Mouse (Mus musculus) lung, embryonic 15.5 days (tissue): ENCODE data around the gene Scgb1b27. TPM values are rescaled to one million over a fixed set of nuclear protein-coding genes. Genes with fewer than 3 reads are reported as not detected.
"Not testable (repeated sequence)": the region's sequence is repeated elsewhere in the genome, so short reads cannot be mapped to it uniquely, and the experiment has no call there.

Experiments used
- ATAC-seq: fragments of 200-750 bp; cut with Nextera tagmentation; 2 replicates; pipeline ENCODE4 v1.8.0; 2017; ENCODE audit warnings: moderate number of reproducible peaks, borderline replicate concordance; ENCODE audit not compliant: low FRiP score, low TSS enrichment; ENCODE audit errors: extremely low read depth
- H3K27ac ChIP-seq: fragments of 300-500 bp; sonication (generic); 2 replicates; pipeline ENCODE4 v1.5.1; 2015; ENCODE audit warnings: moderate library complexity, mild to moderate bottlenecking, inconsistent platforms
- H3K27me3 ChIP-seq: fragments of 300-500 bp; sonication (generic); 2 replicates; pipeline ENCODE4 v1.6.1; 2015; ENCODE audit warnings: inconsistent platforms
- H3K36me3 ChIP-seq: fragments of 300-500 bp; sonication (generic); 2 replicates; pipeline ENCODE4 v1.6.1; 2015; ENCODE audit warnings: inconsistent platforms
- H3K4me1 ChIP-seq: fragments of 300-500 bp; sonication (generic); 2 replicates; pipeline ENCODE4 v1.6.1; 2015; ENCODE audit warnings: inconsistent platforms
- H3K4me2 ChIP-seq: fragments of 300-500 bp; sonication (generic); 2 replicates; pipeline ENCODE4 v1.6.1; 2015; ENCODE audit warnings: inconsistent platforms, mild to moderate bottlenecking, moderate library complexity
- H3K4me3 ChIP-seq: fragments of 300-500 bp; sonication (generic); 2 replicates; pipeline ENCODE4 v1.5.1; 2015; ENCODE audit warnings: mild to moderate bottlenecking, inconsistent platforms
- H3K9ac ChIP-seq: fragments of 300-500 bp; sonication (generic); 2 replicates; pipeline ENCODE4 v1.6.1; 2015; ENCODE audit warnings: inconsistent platforms
- H3K9me3 ChIP-seq: fragments of 300-500 bp; sonication (generic); 2 replicates; pipeline ENCODE4 v1.6.1; 2016; ENCODE audit warnings: inconsistent platforms
- WGBS: fragments of 180-500 bp; shearing (Covaris S2); methylation state at CpG from one replicate; pipeline ENCODE4 v1.1.7; 2015; 5-methylcytosine and 5-hydroxymethylcytosine counted together
- polyA plus RNA-seq: library from polyadenylated mRNA; unstranded; fragments of >200 nt; fragmentation: Nextera tagmentation; extraction: Ambion mirVana; gene quantifications from 2 replicates; pipeline ENCODE4 v1.2.1, GENCODE M21; 2015

Scgb1b27 gene
- not detected in 2 replicates for polyA plus RNA-seq

GRCm38 (mm10) chr7:34021183-34021582 is at the start of gene Scgb1b27:
Scgb1b27 (plus strand) TSS chr7:34021483.
- not testable (repeated sequence) for H3K36me3 ChIP-seq

DNA sequence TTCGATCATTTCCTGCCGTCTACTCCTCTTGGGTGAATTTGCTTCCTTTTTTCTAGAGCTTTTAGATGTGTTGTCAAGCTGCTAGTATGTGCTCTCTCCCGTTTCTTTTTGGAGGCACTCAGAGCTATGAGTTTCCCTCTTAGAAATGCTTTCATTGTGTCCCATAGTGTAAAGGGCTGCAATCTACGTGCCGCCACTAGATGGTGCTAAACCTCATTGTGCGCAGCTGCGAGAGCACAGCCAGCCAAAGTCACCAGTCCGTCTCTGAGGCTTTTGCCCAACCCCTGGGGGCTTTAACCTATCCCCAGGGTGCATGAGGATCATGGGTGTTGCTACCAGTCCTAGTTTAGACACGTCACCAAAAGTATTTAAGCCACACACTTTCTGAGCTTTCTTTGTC is 39.0 kb upstream of the Scgb1b27 start:
- H3K27me3 ChIP-seq, H3K9ac ChIP-seq, H3K36me3 ChIP-seq, H3K4me2 ChIP-seq, H3K27ac ChIP-seq, ATAC-seq, H3K9me3 ChIP-seq, H3K4me1 ChIP-seq, H3K4me3 ChIP-seq: not testable (repeated sequence)
- 20% methylated on average over 8 of the region's 9 CpGs for WGBS

More at GRCm38 (mm10) chr7:34021183-34021582, at the start of gene Scgb1b27:
- H3K4me3 ChIP-seq, H3K27ac ChIP-seq, ATAC-seq, H3K9ac ChIP-seq, H3K4me1 ChIP-seq, H3K27me3 ChIP-seq, H3K9me3 ChIP-seq, H3K4me2 ChIP-seq: not testable (repeated sequence)
- WGBS, result 85% methylated on average over 1 of the region's 1 CpGs

DNA sequence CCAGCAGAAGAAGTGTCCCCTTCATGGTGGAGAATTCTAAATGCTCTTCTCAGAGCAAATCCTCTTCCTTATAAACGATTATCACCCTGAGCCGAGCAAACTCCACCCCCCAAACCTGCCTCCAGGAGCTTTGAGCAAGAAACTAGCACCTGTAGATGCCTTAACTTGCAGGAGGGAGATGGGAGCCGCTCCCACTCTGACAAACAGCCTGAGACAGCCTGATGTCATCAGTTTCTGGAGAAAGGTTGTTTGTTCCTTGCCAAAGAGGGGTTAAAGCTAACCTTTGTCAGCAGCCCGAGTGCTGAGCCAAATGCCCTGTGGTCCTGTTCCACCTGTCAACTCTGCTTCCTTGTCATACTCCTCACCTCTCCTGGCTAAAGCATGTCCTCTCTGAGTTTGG is 7.4 kb upstream of the Scgb1b27 start, which contains the start of gene Scgb2b27:
TSS of gene Scgb2b27 (minus strand) at position 101 of the 400 bp plus-strand sequence.
- no peaks in the 10 kb centered on the region for H3K9me3 ChIP-seq
- H3K9ac ChIP-seq, result no peak within 1 kb of the TSS
- WGBS, result 70% methylated on average over 4 of the region's 4 CpGs
- no peak within 1 kb of the TSS for H3K4me3 ChIP-seq
- no peak within 1 kb of the TSS for H3K27ac ChIP-seq
- no peaks in the 10 kb centered on the region for H3K4me1 ChIP-seq
- no peak for ATAC-seq
- H3K4me2 ChIP-seq, result no peak within 1 kb of the TSS
- H3K27me3 ChIP-seq, result no peaks in the 10 kb centered on the region
- H3K36me3 ChIP-seq, result no peaks in the 10 kb centered on the region

DNA sequence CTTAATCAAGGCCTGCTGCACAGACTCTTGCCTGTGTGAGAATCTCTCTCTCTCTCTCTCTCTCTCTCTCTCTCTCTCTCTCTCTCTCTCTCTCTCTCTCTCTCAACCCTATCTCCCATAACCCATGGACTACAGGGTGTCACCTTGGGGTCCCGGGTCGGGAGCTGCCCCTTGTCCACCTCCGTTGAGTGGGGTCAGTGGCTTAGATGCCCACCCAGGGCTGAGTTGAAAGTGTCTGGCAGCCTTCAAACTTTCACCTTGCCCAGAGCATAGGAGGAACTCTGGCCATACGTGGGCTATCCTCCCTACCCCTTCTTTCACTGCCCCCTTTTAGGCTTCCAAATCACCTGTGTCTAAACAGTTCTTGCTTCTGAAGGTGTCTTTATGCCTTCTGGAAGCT is 4.4 kb downstream of the Scgb1b27 start:
- no peak overlapping the region for H3K4me3 ChIP-seq
- no peaks in the 10 kb centered on the region for H3K27me3 ChIP-seq
- H3K9me3 ChIP-seq, result no peaks in the 10 kb centered on the region
- no peaks in the 10 kb centered on the region for H3K4me1 ChIP-seq
- no peak overlapping the region for H3K9ac ChIP-seq
- no peak for ATAC-seq
- H3K4me2 ChIP-seq, result no peak overlapping the region
- no peaks in the 10 kb centered on the region for H3K36me3 ChIP-seq
- H3K27ac ChIP-seq, result no peak overlapping the region
- 79% methylated on average over 4 of the region's 4 CpGs for WGBS

- not testable (repeated sequence) for H3K36me3 ChIP-seq, H3K4me1 ChIP-seq, H3K4me3 ChIP-seq, H3K9ac ChIP-seq, H3K27me3 ChIP-seq, H3K4me2 ChIP-seq, H3K9me3 ChIP-seq, H3K27ac ChIP-seq, ATAC-seq
- 80% methylated on average over 9 of the region's 9 CpGs for WGBS
Observed at GRCm38 (mm10) chr7:34027202-34027601, 5.9 kb downstream of the Scgb1b27 start.

DNA sequence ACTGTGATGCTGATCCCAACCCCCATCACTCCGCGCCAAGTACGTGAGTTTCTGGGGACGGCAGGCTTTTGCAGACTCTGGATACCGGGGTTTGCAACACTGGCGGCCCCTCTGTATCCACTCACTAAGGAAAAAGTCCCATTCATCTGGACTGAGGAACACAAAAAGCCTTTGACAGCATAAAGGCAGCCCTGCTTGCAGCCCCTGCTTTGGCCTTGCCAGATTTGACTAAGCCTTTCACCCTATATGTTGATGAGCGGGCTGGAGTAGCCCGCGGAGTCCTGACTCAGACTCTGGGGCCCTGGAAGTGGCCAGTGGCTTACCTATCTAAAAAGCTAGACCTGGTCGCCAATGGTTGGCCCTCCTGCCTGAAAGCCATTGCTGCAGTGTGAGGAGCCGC is 8.7 kb downstream of the Scgb1b27 start:
- H3K4me2 ChIP-seq, result no peak overlapping the region
- 92% methylated on average over 11 of the region's 11 CpGs for WGBS
- no peak overlapping the region for H3K27ac ChIP-seq
- no peaks in the 10 kb centered on the region for H3K4me1 ChIP-seq
- H3K4me3 ChIP-seq, result no peak overlapping the region
- H3K9me3 ChIP-seq, result no peaks in the 10 kb centered on the region
- no peak for ATAC-seq
- no peak overlapping the region for H3K9ac ChIP-seq
- H3K27me3 ChIP-seq, result no peaks in the 10 kb centered on the region
- no peaks in the 10 kb centered on the region for H3K36me3 ChIP-seq

DNA sequence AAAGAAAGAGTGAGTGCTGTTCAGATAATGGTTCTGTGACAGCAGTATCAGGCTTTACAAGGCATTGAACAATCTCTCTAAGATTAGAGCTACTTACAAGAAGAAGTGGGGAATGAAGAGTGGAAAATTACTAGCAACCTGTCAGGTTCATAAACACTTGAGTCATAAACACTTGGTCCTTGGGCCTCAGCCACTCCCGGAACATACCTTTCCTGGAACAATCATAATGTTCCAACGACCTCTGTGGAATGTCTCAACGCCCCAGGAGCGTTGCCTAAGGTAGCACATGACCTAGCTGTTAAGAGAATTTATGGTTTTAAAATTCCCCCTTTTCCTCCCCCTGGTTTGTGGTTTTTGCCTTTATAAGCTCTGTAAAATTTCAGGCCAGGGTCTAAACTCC is 13.3 kb downstream of the Scgb1b27 start:
- H3K9me3 ChIP-seq, H3K9ac ChIP-seq, H3K36me3 ChIP-seq, ATAC-seq, H3K27ac ChIP-seq, H3K4me3 ChIP-seq, H3K27me3 ChIP-seq, H3K4me2 ChIP-seq, H3K4me1 ChIP-seq: not testable (repeated sequence)
- 74% methylated on average over 4 of the region's 4 CpGs for WGBS

DNA sequence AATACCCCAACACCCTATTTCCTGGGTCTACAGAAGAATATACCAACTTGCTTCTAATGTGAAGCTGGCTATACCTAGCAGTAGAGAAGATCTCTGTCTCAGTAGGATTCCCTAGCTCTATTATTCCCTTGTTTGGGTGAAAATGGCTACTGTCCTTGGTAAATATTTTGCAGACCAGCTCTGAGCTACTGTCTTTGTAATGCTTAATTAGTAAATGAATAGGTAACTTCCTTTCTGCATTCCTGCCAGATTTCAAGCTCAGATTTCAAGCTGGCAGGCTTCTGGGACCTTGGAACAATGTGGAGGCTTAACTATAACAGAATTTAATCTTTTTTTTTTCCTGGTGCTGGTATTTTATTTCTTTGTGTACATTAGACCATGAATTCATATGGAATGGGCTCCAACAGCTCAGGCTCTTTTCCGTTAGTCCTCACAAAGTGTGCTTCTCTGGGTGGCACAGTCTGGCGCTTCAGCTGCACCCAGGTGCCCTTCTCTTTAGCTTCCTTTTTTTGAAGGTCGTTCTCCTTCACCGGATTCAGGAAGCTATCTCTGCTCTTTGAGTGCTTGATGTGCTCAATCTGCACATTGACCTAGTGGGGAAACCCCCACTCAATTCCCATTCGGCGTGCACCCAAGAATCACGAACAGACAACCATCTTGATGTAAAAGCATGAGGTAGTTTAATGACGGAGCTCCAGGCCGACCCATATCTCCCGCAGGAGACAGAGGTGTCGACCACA is 15.0 kb downstream of the Scgb1b27 start:
- not testable (repeated sequence) for H3K4me3 ChIP-seq, H3K4me1 ChIP-seq, H3K4me2 ChIP-seq, H3K9me3 ChIP-seq, H3K36me3 ChIP-seq, ATAC-seq, H3K27ac ChIP-seq, H3K9ac ChIP-seq, H3K27me3 ChIP-seq
- WGBS, result 85% methylated on average over 11 of the region's 11 CpGs

- H3K27ac ChIP-seq, H3K27me3 ChIP-seq, ATAC-seq, H3K36me3 ChIP-seq, H3K4me3 ChIP-seq, H3K9ac ChIP-seq, H3K4me1 ChIP-seq, H3K9me3 ChIP-seq, H3K4me2 ChIP-seq: not testable (repeated sequence)
- WGBS, result 75% methylated on average over 5 of the region's 5 CpGs
Observed at GRCm38 (mm10) chr7:34068132-34068531, 46.8 kb downstream of the Scgb1b27 start.

Other genes with a start within 250 kb of the Scgb1b27 start
- not detected in 2 replicates for gene Scgb2b26, start 76.4 kb upstream of the Scgb1b27 start, polyA plus RNA-seq
- gene Scgb2b27, start 7.5 kb upstream of the Scgb1b27 start, polyA plus RNA-seq, result not detected in 2 replicates
- not detected in 2 replicates for gene Scgb1b30, start 73.9 kb downstream of the Scgb1b27 start, polyA plus RNA-seq
- gene Wtip, start 111.8 kb downstream of the Scgb1b27 start, polyA plus RNA-seq, result 7.6 and 8.9 TPM in 2 replicates
- gene Uba2, start 148.1 kb downstream of the Scgb1b27 start, polyA plus RNA-seq, result 218 and 227 TPM in 2 replicates
- 57.6 and 58.1 TPM in 2 replicates for gene Pdcd2l, start 175.2 kb downstream of the Scgb1b27 start, polyA plus RNA-seq
- gene Gpi1, start 208.9 kb downstream of the Scgb1b27 start, polyA plus RNA-seq, result 252 and 264 TPM in 2 replicates
- 0.57 TPM in 1 of 2 replicates, not detected in the other for gene Gm6096, start 229.6 kb downstream of the Scgb1b27 start, polyA plus RNA-seq